Mouse (Mus musculus): ENCODE measurements around the gene Lin28a. TPM values are rescaled to one million over a fixed set of nuclear protein-coding genes. Genes with fewer than 3 reads are reported as not detected.

The Lin28a gene
- total and polyA plus RNA-seq, 3 experiments, result not detected

GRCm38 (mm10) chr4:134052560-134052959 lies 33.9 kb upstream of the Lin28a start:
- H3K36me3 ChIP-seq (ENCODE audit: control insufficient read depth, insufficient read depth, low read length), result no peaks in the 10 kb centered on the region
- no peak overlapping the region for H3K4me3 ChIP-seq
- H3K27ac ChIP-seq, result no peak overlapping the region
- intact Hi-C loops (cut with DNase I), result no loop called here
- DNase-seq, result peak; percentile 13 to 27
- TF ChIP-seq POLR2A (IDR thresholded peaks at IDR 0.05; ENCODE audit: insufficient read depth, low read depth, low read length) (no peak), CTCF (IDR thresholded peaks at IDR 0.05) (no peak), EP300 (IDR thresholded peaks at IDR 0.05; ENCODE audit: insufficient read depth, low read depth, low read length) (no peak)
- no peaks in the 10 kb centered on the region for H3K27me3 ChIP-seq (ENCODE audit: control insufficient read depth, insufficient read depth, low read length)
- no peaks in the 10 kb centered on the region for H3K4me1 ChIP-seq (ENCODE audit: control insufficient read depth, insufficient read depth, low read length)
- H3K79me2 ChIP-seq (replicated peaks; ENCODE audit: control insufficient read depth, insufficient read depth, low read length), result no peaks in the 10 kb centered on the region
- no peak overlapping the region for H3K9ac ChIP-seq (ENCODE audit: low read depth, low read length)
- 7% methylated on average over 8 of the region's 8 CpGs for WGBS

- Histone ChIP-seq H3K4me3 (no peak overlapping the region), H3K27me3 (ENCODE audit: control insufficient read depth, insufficient read depth, low read length) (no peaks in the 10 kb centered on the region), H3K9ac (ENCODE audit: low read depth, low read length) (no peak overlapping the region), H3K27ac (no peak overlapping the region), H3K79me2 (replicated peaks; ENCODE audit: control insufficient read depth, insufficient read depth, low read length) (no peaks in the 10 kb centered on the region), H3K36me3 (ENCODE audit: control insufficient read depth, insufficient read depth, low read length) (no peaks in the 10 kb centered on the region), H3K4me1 (ENCODE audit: control insufficient read depth, insufficient read depth, low read length) (no peaks in the 10 kb centered on the region)
- intact Hi-C loops (cut with DNase I), result no loop called here
- 79% methylated on average over 5 of the region's 5 CpGs for WGBS
- TF ChIP-seq CTCF (IDR thresholded peaks at IDR 0.05) (no peak), EP300 (IDR thresholded peaks at IDR 0.05; ENCODE audit: insufficient read depth, low read depth, low read length) (no peak), POLR2A (IDR thresholded peaks at IDR 0.05; ENCODE audit: insufficient read depth, low read depth, low read length) (no peak)
- DNase-seq, result no peak
Observed at GRCm38 (mm10) chr4:134051912-134052311, 33.3 kb upstream of the Lin28a start.

DNA sequence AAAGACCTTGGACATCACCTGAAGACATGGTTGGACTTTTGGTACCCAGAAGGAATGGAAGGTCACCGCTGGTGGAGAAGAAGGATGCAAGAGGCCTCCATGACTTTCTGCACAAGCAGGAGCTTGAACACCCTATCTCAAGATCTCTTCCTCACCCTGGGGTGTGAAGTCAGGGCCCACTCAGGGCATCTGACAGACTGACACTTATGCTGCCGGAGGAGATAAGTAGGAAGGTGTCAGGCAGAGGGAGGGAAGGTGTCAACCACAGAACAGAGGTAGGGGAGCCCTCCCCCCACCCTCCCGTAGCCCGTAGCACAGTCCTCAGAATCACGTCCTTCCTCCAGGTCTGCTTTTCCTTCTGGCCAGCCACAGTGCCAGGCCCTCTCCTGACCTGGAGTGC lies 29.0 kb upstream of the Lin28a start:
- no peaks in the 10 kb centered on the region for H3K36me3 ChIP-seq (ENCODE audit: control insufficient read depth, insufficient read depth, low read length)
- DNase-seq, result no peak
- intact Hi-C loops (cut with DNase I), result no loop called here
- no peaks in the 10 kb centered on the region for H3K79me2 ChIP-seq (replicated peaks; ENCODE audit: control insufficient read depth, insufficient read depth, low read length)
- no peak overlapping the region for H3K9ac ChIP-seq (ENCODE audit: low read depth, low read length)
- H3K4me1 ChIP-seq (ENCODE audit: control insufficient read depth, insufficient read depth, low read length), result no peaks in the 10 kb centered on the region
- TF ChIP-seq CTCF (IDR thresholded peaks at IDR 0.05) (no peak), EP300 (IDR thresholded peaks at IDR 0.05; ENCODE audit: insufficient read depth, low read depth, low read length) (no peak), POLR2A (IDR thresholded peaks at IDR 0.05; ENCODE audit: insufficient read depth, low read depth, low read length) (no peak)
- no peak overlapping the region for H3K4me3 ChIP-seq
- H3K27me3 ChIP-seq (ENCODE audit: control insufficient read depth, insufficient read depth, low read length), result no peaks in the 10 kb centered on the region
- no peak overlapping the region for H3K27ac ChIP-seq
- 55% methylated on average over 5 of the region's 5 CpGs for WGBS

GRCm38 (mm10) chr4:134043041-134043440 lies 24.4 kb upstream of the Lin28a start:
- Histone ChIP-seq H3K4me1 (ENCODE audit: control insufficient read depth, insufficient read depth, low read length) (no peaks in the 10 kb centered on the region), H3K27me3 (ENCODE audit: control insufficient read depth, insufficient read depth, low read length) (no peaks in the 10 kb centered on the region), H3K4me3 (no peak overlapping the region), H3K36me3 (ENCODE audit: control insufficient read depth, insufficient read depth, low read length) (no peaks in the 10 kb centered on the region), H3K79me2 (replicated peaks; ENCODE audit: control insufficient read depth, insufficient read depth, low read length) (no peaks in the 10 kb centered on the region), H3K9ac (ENCODE audit: low read depth, low read length) (no peak overlapping the region), H3K27ac (no peak overlapping the region)
- 37% methylated on average over 2 of the region's 2 CpGs for WGBS
- no peak for DNase-seq
- intact Hi-C loops (cut with DNase I), result no loop called here
- TF ChIP-seq CTCF (IDR thresholded peaks at IDR 0.05), result no peak
- no peak for TF ChIP-seq EP300 (IDR thresholded peaks at IDR 0.05; ENCODE audit: insufficient read depth, low read depth, low read length)
- TF ChIP-seq POLR2A (IDR thresholded peaks at IDR 0.05; ENCODE audit: insufficient read depth, low read depth, low read length), result no peak

DNA sequence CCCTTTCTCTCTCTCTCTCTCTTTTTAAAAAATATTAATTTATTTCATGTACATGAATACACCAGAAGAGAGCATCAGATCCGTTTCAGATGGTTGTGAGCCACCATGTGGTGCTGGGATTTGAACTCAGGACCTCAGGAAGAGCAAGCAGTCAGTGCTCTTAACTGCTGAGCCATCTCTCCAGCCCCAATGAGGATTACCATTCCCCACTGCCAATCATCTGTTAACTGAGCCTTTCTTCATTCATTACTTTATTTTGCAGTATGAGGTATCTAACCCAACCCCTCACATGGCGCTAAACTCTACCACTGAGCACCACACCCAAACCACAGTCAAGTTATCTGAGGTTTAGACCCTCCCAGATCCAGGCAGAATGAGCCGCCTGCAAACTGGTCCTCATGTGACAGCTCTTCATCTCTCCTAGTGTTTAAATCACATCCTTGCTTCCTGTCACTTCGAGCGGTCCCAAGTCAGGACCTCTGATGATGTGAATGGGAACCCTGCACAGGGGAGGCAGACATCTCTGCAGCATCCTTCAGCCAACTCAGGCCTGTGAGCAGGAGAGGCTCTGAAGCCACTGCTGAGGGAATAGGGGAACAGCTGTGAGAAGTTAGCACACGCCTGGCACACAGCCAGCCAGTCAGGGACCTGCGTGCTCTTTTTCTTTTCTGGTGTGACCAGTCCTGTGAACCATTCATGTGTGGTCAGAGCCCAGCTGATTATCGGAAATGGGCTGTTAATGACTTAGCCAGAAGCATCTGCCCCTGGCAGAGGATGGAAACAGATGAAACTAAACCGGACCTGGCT lies 22.9 kb upstream of the Lin28a start:
- DNase-seq, result no peak

GRCm38 (mm10) chr4:134035953-134036352 lies 17.3 kb upstream of the Lin28a start:
- Histone ChIP-seq H3K4me1 (ENCODE audit: control insufficient read depth, insufficient read depth, low read length) (no peaks in the 10 kb centered on the region), H3K27me3 (ENCODE audit: control insufficient read depth, insufficient read depth, low read length) (no peaks in the 10 kb centered on the region), H3K36me3 (ENCODE audit: control insufficient read depth, insufficient read depth, low read length) (no peaks in the 10 kb centered on the region), H3K27ac (no peak overlapping the region), H3K79me2 (replicated peaks; ENCODE audit: control insufficient read depth, insufficient read depth, low read length) (no peaks in the 10 kb centered on the region), H3K9ac (ENCODE audit: low read depth, low read length) (no peak overlapping the region), H3K4me3 (no peak overlapping the region)
- peak; percentile 56 to 77 for DNase-seq
- WGBS, result 5% methylated on average over 16 of the region's 16 CpGs
- intact Hi-C loops (cut with DNase I), result loop anchor here (2.0 to 5.0 kb wide), 3 partner anchors 46 to 255 kb away; no protein-coding TSS in a partner anchor
- no peak for TF ChIP-seq EP300 (IDR thresholded peaks at IDR 0.05; ENCODE audit: insufficient read depth, low read depth, low read length)
- peak; percentile 91 for TF ChIP-seq CTCF (IDR thresholded peaks at IDR 0.05)

More for the DNA sequence above, 22.9 kb upstream of the Lin28a start:
- 25% methylated on average over 9 of the region's 9 CpGs for WGBS
- Histone ChIP-seq H3K27me3 (ENCODE audit: control insufficient read depth, insufficient read depth, low read length) (no peaks in the 10 kb centered on the region), H3K79me2 (replicated peaks; ENCODE audit: control insufficient read depth, insufficient read depth, low read length) (no peaks in the 10 kb centered on the region), H3K9ac (ENCODE audit: low read depth, low read length) (no peak overlapping the region), H3K4me1 (ENCODE audit: control insufficient read depth, insufficient read depth, low read length) (no peaks in the 10 kb centered on the region), H3K36me3 (ENCODE audit: control insufficient read depth, insufficient read depth, low read length) (no peaks in the 10 kb centered on the region), H3K27ac (no peak overlapping the region), H3K4me3 (no peak overlapping the region)
- intact Hi-C loops (cut with DNase I), result no loop called here
- no peak for TF ChIP-seq EP300 (IDR thresholded peaks at IDR 0.05; ENCODE audit: insufficient read depth, low read depth, low read length)
- no peak for TF ChIP-seq POLR2A (IDR thresholded peaks at IDR 0.05; ENCODE audit: insufficient read depth, low read depth, low read length)
- TF ChIP-seq CTCF (IDR thresholded peaks at IDR 0.05), result no peak
